Mouse (Mus musculus) MEL (cell line): Measurements from ENCODE around the gene Spaca9. TPM values are rescaled to one million over a fixed set of nuclear protein-coding genes. Genes with fewer than 3 reads are reported as not detected.

Source experiments
- DNase-seq: peaks from one replicate; pipeline ENCODE4 v3.0.0; 2011; ENCODE audit warnings: low read depth, low spot score
- H3K27ac ChIP-seq: 2 replicates; pipeline ENCODE4 v1.5.1; 2012; ENCODE audit warnings: low read depth, mild to moderate bottlenecking, control low read depth, low read length, moderate library complexity; ENCODE audit not compliant: control insufficient read depth
- H3K27me3 ChIP-seq, 2 experiments: fragments of 150-350 bp in 1 of 2; sonication (generic) in 1 of 2; 2 replicates each; pipeline ENCODE4 v1.6.1; 2012; ENCODE audit warnings: low read length in 2 of 2, mild to moderate bottlenecking in 2 of 2, improper control_type of control experiment in 1 of 2, moderate library complexity in 1 of 2; ENCODE audit not compliant: insufficient read depth in 2 of 2, control insufficient read depth in 1 of 2
- H3K36me3 ChIP-seq, 2 experiments: 2 replicates each; pipeline ENCODE4 v1.6.1; 2012 to 2014; ENCODE audit warnings: low read length in 2 of 2, improper control_type of control experiment in 1 of 2, inconsistent platforms in 1 of 2, mild to moderate bottlenecking in 1 of 2; ENCODE audit not compliant: insufficient read depth in 2 of 2, control insufficient read depth in 1 of 2
- H3K4me1 ChIP-seq, 2 experiments: fragments of 150-350 bp in 1 of 2; sonication (generic) in 1 of 2; 2 replicates each; pipeline ENCODE4 v1.6.1; 2012; ENCODE audit warnings: low read length in 2 of 2, improper control_type of control experiment in 1 of 2, mild to moderate bottlenecking in 1 of 2; ENCODE audit not compliant: insufficient read depth in 2 of 2, control insufficient read depth in 1 of 2
- H3K4me3 ChIP-seq, 2 experiments: fragments of 150-350 bp in 1 of 2; sonication (generic) in 1 of 2; 2 replicates each; pipeline ENCODE4 v1.5.1; 2012; ENCODE audit warnings: low read depth in 2 of 2, low read length in 2 of 2, mild to moderate bottlenecking in 2 of 2, moderate library complexity in 2 of 2, control low read depth in 1 of 2, improper control_type of control experiment in 1 of 2; ENCODE audit not compliant: control insufficient read depth in 1 of 2, insufficient read depth in 1 of 2
- H3K79me2 ChIP-seq: 2 replicates; pipeline ENCODE4 v1.6.1; 2012; ENCODE audit warnings: mild to moderate bottlenecking, low read length, moderate library complexity; ENCODE audit not compliant: control insufficient read depth, poor library complexity, insufficient read depth
- H3K9ac ChIP-seq: 2 replicates; pipeline ENCODE4 v1.6.1; 2012; ENCODE audit warnings: low read depth, mild to moderate bottlenecking, control low read depth, low read length, moderate library complexity; ENCODE audit not compliant: control insufficient read depth, poor library complexity, severe bottlenecking
- H3K9me3 ChIP-seq: fragments of 150-350 bp; sonication (generic); replicated peaks from 2 replicates; pipeline ENCODE4 v1.6.1; 2012; ENCODE audit warnings: mild to moderate bottlenecking, low read length, improper control_type of control experiment, moderate library complexity; ENCODE audit not compliant: insufficient read depth
- CHD2 ChIP-seq: IDR thresholded peaks from 2 replicates; pipeline ENCODE4 v1.6.1; 2011; ENCODE audit warnings: low read length, improper control_type of control experiment
- E2F4 ChIP-seq: IDR thresholded peaks from 2 replicates; pipeline ENCODE4 v1.6.1; 2011; ENCODE audit warnings: low read depth, low read length, improper control_type of control experiment, borderline replicate concordance
- ELF1 ChIP-seq: IDR thresholded peaks from 2 replicates; pipeline ENCODE4 v1.6.1; 2014; ENCODE audit warnings: low read depth, mild to moderate bottlenecking, inconsistent platforms, low read length, improper control_type of control experiment, moderate library complexity
- GATA1 ChIP-seq: IDR thresholded peaks from 2 replicates; pipeline ENCODE4 v1.6.1; 2011; ENCODE audit warnings: low read depth, low read length, improper control_type of control experiment
- KAT2A ChIP-seq: conservative IDR thresholded peaks from 2 replicates; pipeline ENCODE4 v1.6.1; 2012; ENCODE audit warnings: low read depth, low read length, improper control_type of control experiment, inconsistent platforms
- MAFK ChIP-seq: IDR thresholded peaks from 2 replicates; pipeline ENCODE4 v1.6.1; 2011; ENCODE audit warnings: low read depth, mild to moderate bottlenecking, low read length, improper control_type of control experiment, borderline replicate concordance
- MAX ChIP-seq: IDR thresholded peaks from 2 replicates; pipeline ENCODE4 v1.6.1; 2011; ENCODE audit warnings: low read length, improper control_type of control experiment
- MAZ ChIP-seq: IDR thresholded peaks from 2 replicates; pipeline ENCODE4 v1.6.1; 2012; ENCODE audit warnings: low read depth, mild to moderate bottlenecking, inconsistent platforms, low read length, improper control_type of control experiment
- NRF1 ChIP-seq: IDR thresholded peaks from 2 replicates; pipeline ENCODE4 v1.6.1; 2014; ENCODE audit warnings: low read depth, mild to moderate bottlenecking, inconsistent platforms, low read length, improper control_type of control experiment, moderate library complexity; ENCODE audit not compliant: poor library complexity, insufficient read depth, severe bottlenecking
- POLR2AphosphoS2 ChIP-seq: IDR thresholded peaks from 2 replicates; pipeline ENCODE4 v1.6.1; 2011; ENCODE audit warnings: low read length, improper control_type of control experiment
- POLR2AphosphoS5 ChIP-seq: IDR thresholded peaks from 2 replicates; pipeline ENCODE4 v1.6.1; 2012; ENCODE audit warnings: low read depth, borderline replicate concordance, mild to moderate bottlenecking, inconsistent platforms, low read length, moderate library complexity, mixed read lengths
- RAD21 ChIP-seq: IDR thresholded peaks from 2 replicates; pipeline ENCODE4 v1.6.1; 2011; ENCODE audit warnings: mild to moderate bottlenecking, low read depth, low read length, improper control_type of control experiment
- RCOR1 ChIP-seq: IDR thresholded peaks from 2 replicates; pipeline ENCODE4 v1.6.1; 2012; ENCODE audit warnings: low read depth, mild to moderate bottlenecking, inconsistent platforms, low read length, improper control_type of control experiment
- SMC3 ChIP-seq: IDR thresholded peaks from 2 replicates; pipeline ENCODE4 v1.6.1; 2011; ENCODE audit warnings: low read depth, low read length, improper control_type of control experiment
- TBP ChIP-seq: IDR thresholded peaks from 2 replicates; pipeline ENCODE4 v1.8.0; 2011; ENCODE audit warnings: low read depth, low read length, improper control_type of control experiment
- UBTF ChIP-seq: IDR thresholded peaks from 2 replicates; pipeline ENCODE4 v1.6.1; 2012; ENCODE audit warnings: low read depth, mild to moderate bottlenecking, inconsistent platforms, low read length, improper control_type of control experiment, moderate library complexity, borderline replicate concordance; ENCODE audit not compliant: insufficient read depth
- ZC3H11A ChIP-seq: IDR thresholded peaks from 2 replicates; pipeline ENCODE4 v1.6.1; 2012; ENCODE audit warnings: low read depth, mild to moderate bottlenecking, inconsistent platforms, low read length, improper control_type of control experiment
- ZMIZ1 ChIP-seq: IDR thresholded peaks from 2 replicates; pipeline ENCODE4 v1.6.1; 2012; ENCODE audit warnings: low read depth, mild to moderate bottlenecking, inconsistent platforms, low read length, improper control_type of control experiment, moderate library complexity
- ZNF384 ChIP-seq: IDR thresholded peaks from 2 replicates; pipeline ENCODE4 v1.6.1; 2012; ENCODE audit warnings: low read depth, mild to moderate bottlenecking, inconsistent platforms, low read length, improper control_type of control experiment
- polyA plus RNA-seq, 2 experiments: library from polyadenylated mRNA; stranded (reverse) in 1 of 2; unstranded in 1 of 2; fragments of >175 nt in 1 of 2; fragments of >200 nt in 1 of 2; gene quantifications; 2 replicates each; pipeline versions ENCODE4 v1.2.1 to v1.2.4; 2012; ENCODE audit warnings: low replicate concordance in 2 of 2, low read depth in 1 of 2; ENCODE audit not compliant: insufficient read length in 2 of 2, insufficient read depth in 1 of 2, missing spikeins in 1 of 2
- total RNA-seq: library from RNA; depleted of rRNA; stranded (reverse); fragments of 300-350 nt; gene quantifications from 2 replicates; pipeline ENCODE4 v1.2.3, GENCODE M21; 2012

The Spaca9 gene
- total and polyA plus RNA-seq, 3 experiments, result 0.92 to 5.4 TPM; not detected in 1

- H3K27ac ChIP-seq, result no peak overlapping the region
- no peaks in the 10 kb centered on the region for H3K27me3 ChIP-seq
- no peak overlapping the region for H3K9ac ChIP-seq
- no peaks in the 10 kb centered on the region for H3K79me2 ChIP-seq
- 0 out of 4 replicates have a peak, but pooled peaks cover 0 to 3% of the 10 kb centered on the region in 2 experiments for H3K4me1 ChIP-seq
- TF ChIP-seq ZC3H11A (no peak), ZMIZ1 (no peak), UBTF (no peak), RAD21 (no peak), MAZ (no peak), SMC3 (no peak), NRF1 (no peak), E2F4 (no peak), TBP (no peak), POLR2AphosphoS2 (no peak), RCOR1 (no peak), MAX (no peak), GATA1 (no peak), CHD2 (no peak), MAFK (no peak), KAT2A (no peak), POLR2AphosphoS5 (no peak), ZNF384 (no peak), ELF1 (no peak)
- no peak for DNase-seq
- no peaks in the 10 kb centered on the region; a peak in 1 of 4 replicates for H3K36me3 ChIP-seq
- H3K9me3 ChIP-seq, result no peaks in the 10 kb centered on the region
- H3K4me3 ChIP-seq, result no peak overlapping the region
Observed at GRCm38 (mm10) chr2:28742701-28743100, 43.2 kb upstream of the Spaca9 start.

DNA sequence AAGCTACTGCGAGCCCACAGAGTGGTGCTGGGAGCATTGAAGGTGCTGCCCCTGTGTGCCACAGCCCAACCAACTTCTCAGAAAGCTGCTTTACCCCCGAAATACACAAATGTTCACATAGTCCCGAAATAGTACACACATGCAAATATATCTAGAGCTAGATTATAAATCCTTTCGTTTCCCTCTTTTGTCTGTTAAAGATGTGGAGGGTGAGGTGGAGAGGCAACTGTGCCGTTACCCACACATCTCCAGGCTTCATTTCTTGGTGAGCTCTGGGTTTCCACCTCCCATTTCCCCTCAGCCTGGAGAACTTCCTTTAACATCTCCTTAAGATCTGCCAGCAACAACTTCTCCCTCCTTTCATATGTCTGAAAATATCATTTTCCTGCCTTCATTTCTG lies 40.6 kb upstream of the Spaca9 start:
- Histone ChIP-seq H3K9me3 (no peaks in the 10 kb centered on the region), H3K36me3 (no peaks in the 10 kb centered on the region; a peak in 1 of 4 replicates), H3K79me2 (no peaks in the 10 kb centered on the region), H3K9ac (no peak overlapping the region), H3K27me3 (no peaks in the 10 kb centered on the region), H3K4me1 (0 out of 4 replicates have a peak, but pooled peaks cover 0 to 3% of the 10 kb centered on the region in 2 experiments), H3K27ac (no peak overlapping the region), H3K4me3 (no peak overlapping the region)
- no peak for TF ChIP-seq TBP
- DNase-seq, result no peak
